Mouse (Mus musculus) liver, embryonic 14.5 days (tissue): ENCODE measurements around the gene Crhr1.

Source experiments
- CTCF ChIP-seq: IDR thresholded peaks from 2 replicates; pipeline ENCODE4 v1.5.1; 2016; ENCODE audit warnings: antibody characterized with exemption, low read depth, control low read depth
- EP300 ChIP-seq: IDR thresholded peaks from 2 replicates; pipeline ENCODE4 v1.6.1; 2016; ENCODE audit warnings: antibody characterized with exemption, low read depth

DNA sequence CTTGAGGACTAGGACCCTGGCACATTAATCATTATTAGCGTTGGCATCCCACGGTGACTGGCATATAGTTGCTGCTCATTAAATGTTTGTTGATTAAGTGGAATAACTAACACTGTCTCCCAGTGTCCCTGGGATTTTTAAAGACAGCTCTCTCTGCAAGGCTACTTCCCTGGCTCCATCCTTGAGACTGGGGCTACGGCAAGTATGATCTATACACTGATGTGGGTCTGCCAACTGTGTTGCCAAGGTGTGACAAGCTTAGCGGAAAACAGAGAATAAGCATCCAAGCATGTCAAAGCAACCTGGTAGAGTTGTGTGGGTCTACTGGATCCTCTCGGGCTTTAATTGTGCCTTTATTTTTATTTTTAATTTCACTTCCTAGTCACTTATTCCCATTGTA, 3.2 kb upstream of the Crhr1 start:
- TF ChIP-seq EP300 (no peak), CTCF (no peak)
